Mouse (Mus musculus): Measurements from ENCODE around the gene Erich6. TPM values are rescaled to one million over a fixed set of nuclear protein-coding genes. Genes with fewer than 3 reads are reported as not detected.

The Erich6 gene
- total and polyA plus RNA-seq, 3 experiments: not detected

DNA sequence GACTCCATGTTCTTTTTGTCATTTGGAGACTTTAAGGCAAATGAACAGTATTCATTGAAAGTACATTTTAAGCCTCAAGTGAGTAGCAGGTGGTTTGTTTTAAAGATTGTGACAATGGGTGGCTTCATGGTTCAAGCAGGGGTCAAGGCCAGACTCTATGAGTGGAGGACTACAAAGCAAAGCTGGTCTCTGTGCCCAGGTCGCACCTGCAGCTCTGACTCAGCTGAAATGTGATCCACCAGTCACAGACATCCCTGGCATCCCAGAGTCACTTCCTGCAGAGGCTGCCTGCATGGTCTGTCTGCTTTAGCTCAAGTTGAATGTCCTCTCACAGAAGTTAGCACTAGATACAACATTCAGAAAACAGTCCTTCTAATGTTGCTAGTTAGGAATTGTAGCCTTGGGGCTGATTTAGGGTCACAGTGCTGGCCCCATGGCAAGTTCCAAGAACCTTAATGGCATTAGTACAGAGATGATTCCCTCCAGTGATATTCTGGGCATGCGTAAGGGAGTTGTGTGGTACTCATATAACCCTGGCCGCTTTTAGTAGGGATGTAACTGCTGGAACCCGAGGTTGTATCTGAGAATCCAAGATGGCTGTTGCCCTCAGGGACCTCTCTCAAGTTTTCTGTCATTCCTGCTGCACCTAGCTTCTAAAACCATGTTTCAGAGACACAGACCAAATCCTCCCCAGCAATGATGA lies 35.6 kb upstream of the Erich6 start (continued):
- TF ChIP-seq JUND (conservative IDR thresholded peaks at IDR 0.05; ENCODE audit: low read depth, low read length) (no peak), JUN (IDR thresholded peaks at IDR 0.05; ENCODE audit: insufficient read depth, low read depth, low read length) (no peak), USF2 (conservative IDR thresholded peaks at IDR 0.05; ENCODE audit: low read depth, low read length) (no peak), IRF4 (IDR thresholded peaks at IDR 0.05; ENCODE audit: low read depth, low read length) (no peak; the same call in 1 of the 2 replicates), ELF1 (IDR thresholded peaks at IDR 0.05; ENCODE audit: low read depth, low read length) (peak; percentile 47; the same call in 1 of the 2 replicates), ZMIZ1 (IDR thresholded peaks at IDR 0.05; ENCODE audit: low read depth, low read length) (peak; percentile 24; the same call in 1 of the 2 replicates), CHD2 (IDR thresholded peaks at IDR 0.05; ENCODE audit: low read length) (no peak), E2F4 (IDR thresholded peaks at IDR 0.05; ENCODE audit: insufficient replicate concordance, low read depth, low read length) (no peak), BHLHE40 (IDR thresholded peaks at IDR 0.05; ENCODE audit: low read depth, low read length) (peak; percentile 75), ETS1 (conservative IDR thresholded peaks at IDR 0.05; ENCODE audit: low read depth, low read length) (peak; percentile 51), USF1 (IDR thresholded peaks at IDR 0.05; ENCODE audit: low read depth, low read length) (no peak)

- DNase-seq (ENCODE audit: extremely low read depth): peak; percentile 84
- dilution Hi-C loops (cut with MboI; ENCODE audit: extremely low pct_ligation_motif_present, extremely low pct_unique_long_range_greater_than_20kb, low sequenced_read_pairs) (no loop called here), in situ Hi-C loops (cut with MboI; ENCODE audit: low pct_ligation_motif_present, low pct_unique_long_range_greater_than_20kb, low sequenced_read_pairs) (loop anchor here (25.0 kb wide), 1 partner anchor 509 kb away; no protein-coding TSS in a partner anchor)
- H3K4me2 ChIP-seq (ENCODE audit: insufficient read depth, low read depth, poor library complexity, severe bottlenecking): peak overlapping the region; percentile 63
- no peaks in the 10 kb centered on the region for H3K27me3 ChIP-seq (replicated peaks)
- H3K79me2 ChIP-seq (replicated peaks; ENCODE audit: control insufficient read depth, extremely low read depth, insufficient read depth, poor library complexity, severe bottlenecking): peaks cover 35% of the 10 kb centered on the region
- peak overlapping the region in 1 of 3 experiments; percentile 5 for H3K4me3 ChIP-seq (replicated peaks in 1 of 3; ENCODE audit: low read depth in 2 of 3, low read length in 2 of 3, poor library complexity in 1 of 3)
- H3K9ac ChIP-seq (ENCODE audit: insufficient read depth, low read depth): peak overlapping the region; percentile 48; the same call in 1 of the 2 replicates
- H3K4me1 ChIP-seq (ENCODE audit: control insufficient read depth in 1 of 2, insufficient read depth in 2 of 2): peaks cover 31 to 76% of the 10 kb centered on the region in 2 experiments
- H3K36me3 ChIP-seq (replicated peaks in 1 of 2; ENCODE audit: control insufficient read depth in 1 of 2, insufficient read depth in 1 of 2, low read length in 1 of 2): peaks cover 26 to 28% of the 10 kb centered on the region in 2 experiments
- no peaks in the 10 kb centered on the region for H3K9me3 ChIP-seq (replicated peaks; ENCODE audit: low read length)
- peak overlapping the region; percentile 81 for H3K27ac ChIP-seq (ENCODE audit: insufficient read depth, low read depth)
- peak; percentile 60 for TF ChIP-seq CHD2 (IDR thresholded peaks at IDR 0.05; ENCODE audit: low read length)
- TF ChIP-seq MYC (IDR thresholded peaks at IDR 0.05; ENCODE audit: low read depth, low read length): no peak
- no peak for TF ChIP-seq PAX5 (IDR thresholded peaks at IDR 0.05; ENCODE audit: low read length)
- TF ChIP-seq BHLHE40 (IDR thresholded peaks at IDR 0.05; ENCODE audit: low read depth, low read length): peak; percentile 47; the same call in 1 of the 2 replicates
- TF ChIP-seq USF2 (conservative IDR thresholded peaks at IDR 0.05; ENCODE audit: low read depth, low read length): no peak
- no peak for TF ChIP-seq ZKSCAN1 (IDR thresholded peaks at IDR 0.05; ENCODE audit: borderline replicate concordance, low read depth, low read length)
- TF ChIP-seq MEF2A (IDR thresholded peaks at IDR 0.05; ENCODE audit: borderline replicate concordance, low read depth, low read length): no peak; the same call in 1 of the 2 replicates
- no peak for TF ChIP-seq ZMIZ1 (IDR thresholded peaks at IDR 0.05; ENCODE audit: low read depth, low read length)
- no peak; the same call in 1 of the 2 replicates for TF ChIP-seq UBTF (IDR thresholded peaks at IDR 0.05; ENCODE audit: low read depth, low read length)
- no peak for TF ChIP-seq ZC3H11A (IDR thresholded peaks at IDR 0.05; ENCODE audit: low read depth, low read length)
- TF ChIP-seq IRF4 (IDR thresholded peaks at IDR 0.05; ENCODE audit: low read depth, low read length): peak; percentile 90
- TF ChIP-seq ZNF384 (IDR thresholded peaks at IDR 0.05; ENCODE audit: low read depth, low read length): 0 out of 2 replicates have a peak, but pooled peaks have one; percentile 1
- peak; percentile 40; the same call in 1 of the 2 replicates for TF ChIP-seq TBP (conservative IDR thresholded peaks at IDR 0.05; ENCODE audit: low read depth, low read length)
- no peak for TF ChIP-seq E2F4 (IDR thresholded peaks at IDR 0.05; ENCODE audit: insufficient replicate concordance, low read depth, low read length)
- no peak for TF ChIP-seq USF1 (IDR thresholded peaks at IDR 0.05; ENCODE audit: low read depth, low read length)
- no peak for TF ChIP-seq POLR2AphosphoS2 (IDR thresholded peaks at IDR 0.05; ENCODE audit: low read depth, low read length)
- no peak; the same call in 1 of the 2 replicates for TF ChIP-seq RCOR1 (conservative IDR thresholded peaks at IDR 0.05; ENCODE audit: low read depth, low read length)
- TF ChIP-seq GABPA (IDR thresholded peaks at IDR 0.05; ENCODE audit: insufficient replicate concordance, low read depth, low read length): no peak
- TF ChIP-seq ETS1 (conservative IDR thresholded peaks at IDR 0.05; ENCODE audit: low read depth, low read length): 0 out of 2 replicates have a peak, but pooled peaks have one; percentile 6
- no peak for TF ChIP-seq RAD21 (IDR thresholded peaks at IDR 0.05; ENCODE audit: low read depth, low read length)
- peak; percentile 73 for TF ChIP-seq EP300 (IDR thresholded peaks at IDR 0.05; ENCODE audit: low read length)
- peak; percentile 19 for TF ChIP-seq TCF12 (IDR thresholded peaks at IDR 0.05; ENCODE audit: low read depth, low read length)
- peak; percentile 44; the same call in 1 of the 2 replicates for TF ChIP-seq ELF1 (IDR thresholded peaks at IDR 0.05; ENCODE audit: low read depth, low read length)
- no peak for TF ChIP-seq NRF1 (IDR thresholded peaks at IDR 0.05; ENCODE audit: low read depth, low read length)
- no peak; the same call in 1 of the 2 replicates for TF ChIP-seq MXI1 (IDR thresholded peaks at IDR 0.05; ENCODE audit: low read depth, low read length)
- no peak for TF ChIP-seq CHD1 (IDR thresholded peaks at IDR 0.05; ENCODE audit: low read depth, low read length)
- TF ChIP-seq JUND (conservative IDR thresholded peaks at IDR 0.05; ENCODE audit: low read depth, low read length): no peak
- no peak; the same call in 1 of the 2 replicates for TF ChIP-seq HCFC1 (IDR thresholded peaks at IDR 0.05; ENCODE audit: low read depth, low read length)
- TF ChIP-seq KAT2A (IDR thresholded peaks at IDR 0.05; ENCODE audit: insufficient replicate concordance, low read length): no peak
- TF ChIP-seq SMC3 (IDR thresholded peaks at IDR 0.05; ENCODE audit: low read depth, low read length): no peak
These were observed 34.7 kb upstream of the Erich6 start for GRCm38 (mm10) chr3:58671616-58672250.

Data from CH12.LX (cell line).